Mouse (Mus musculus): ENCODE data around the gene B3galt5. TPM values are rescaled to one million over a fixed set of nuclear protein-coding genes. Genes with fewer than 3 reads are reported as not detected.

The B3galt5 gene
- polyA plus RNA-seq, 1 experiment from 2014 or later: 0.71 TPM

DNA sequence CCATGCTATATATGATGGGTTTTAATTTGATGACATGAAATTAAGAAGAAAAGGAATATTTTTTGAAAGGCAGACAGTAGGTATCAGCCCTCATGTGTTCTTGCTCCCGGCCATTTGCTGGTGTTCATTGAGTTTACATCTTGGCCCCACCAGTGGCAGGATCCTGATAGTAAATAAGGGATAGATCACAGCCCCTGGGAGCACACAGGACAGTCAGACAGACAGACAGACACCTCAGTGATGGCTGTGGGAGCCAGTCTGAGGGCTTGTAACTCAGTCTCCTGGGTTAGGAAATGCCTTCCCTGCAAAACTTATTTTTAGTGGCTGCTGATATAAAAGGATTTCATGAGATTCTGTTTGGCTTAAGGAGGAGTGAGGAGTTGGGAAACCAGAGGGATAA is 13.1 kb upstream of the B3galt5 start:
- WGBS: 82% methylated on average over 1 of the region's 1 CpGs
- Histone ChIP-seq H3K27me3 (no peaks in the 10 kb centered on the region), H3K9me3 (replicated peaks) (no peaks in the 10 kb centered on the region), H3K36me3 (ENCODE audit: poor library complexity, severe bottlenecking) (no peaks in the 10 kb centered on the region), H3K4me1 (no peaks in the 10 kb centered on the region), H3K9ac (no peak overlapping the region), H3K4me3 (no peak overlapping the region), H3K4me2 (no peak overlapping the region), H3K27ac (no peak overlapping the region)
- no peak for ATAC-seq

DNA sequence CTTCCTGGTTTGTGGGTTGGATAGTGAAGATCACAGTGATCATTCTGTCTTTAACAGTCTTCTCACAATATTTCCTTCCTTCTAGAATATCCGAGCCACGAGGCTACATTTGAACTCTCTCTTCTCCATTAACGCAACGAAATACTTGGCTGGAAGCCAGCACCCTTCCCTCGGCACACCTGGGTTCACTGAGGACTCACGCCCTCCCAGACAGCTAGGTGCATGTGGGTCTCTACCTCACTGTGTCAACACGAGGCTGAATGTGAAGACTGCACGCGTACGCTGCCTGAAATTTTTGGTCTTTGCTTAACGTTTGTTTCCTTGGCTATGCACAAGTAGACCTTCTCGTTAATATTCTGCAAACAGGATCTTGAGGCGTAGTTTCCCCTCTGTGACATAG is 7.2 kb upstream of the B3galt5 start:
- WGBS: 76% methylated on average over 13 of the region's 13 CpGs
- Histone ChIP-seq H3K27me3 (no peaks in the 10 kb centered on the region), H3K36me3 (ENCODE audit: poor library complexity, severe bottlenecking) (no peaks in the 10 kb centered on the region), H3K4me1 (no peaks in the 10 kb centered on the region), H3K4me3 (no peak overlapping the region), H3K27ac (no peak overlapping the region), H3K9ac (no peak overlapping the region), H3K4me2 (no peak overlapping the region), H3K9me3 (replicated peaks) (no peaks in the 10 kb centered on the region)
- no peak for ATAC-seq

DNA sequence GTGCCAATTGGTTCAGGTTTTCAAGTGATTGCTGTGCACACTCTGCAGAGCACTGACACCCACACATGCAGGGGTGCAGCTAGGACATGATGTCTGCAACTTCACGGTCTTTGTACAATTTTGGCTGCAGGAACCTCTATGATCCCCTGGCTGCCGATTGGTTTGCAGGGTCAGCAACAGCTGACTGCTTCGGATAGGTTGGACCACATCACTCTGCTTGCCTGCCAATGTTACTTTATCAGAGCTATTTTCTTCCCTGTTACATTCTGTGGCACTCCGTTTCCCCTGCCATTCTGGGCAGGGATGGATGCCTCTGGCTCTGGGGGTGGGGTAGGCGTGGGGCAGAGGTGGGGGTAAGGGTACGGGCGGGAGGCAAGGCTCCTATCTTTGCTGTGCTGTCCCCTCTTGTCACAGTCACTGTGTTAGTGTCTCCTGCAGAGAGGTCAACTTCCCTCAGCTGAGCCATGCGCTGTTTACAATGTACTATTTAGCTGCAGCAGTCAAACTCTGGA is 6.5 kb upstream of the B3galt5 start:
- no peak overlapping the region for H3K9ac ChIP-seq
- H3K27ac ChIP-seq: no peak overlapping the region
- ATAC-seq: no peak
- H3K9me3 ChIP-seq (replicated peaks): no peaks in the 10 kb centered on the region
- no peaks in the 10 kb centered on the region for H3K27me3 ChIP-seq
- 61% methylated on average over 8 of the region's 8 CpGs for WGBS
- no peak overlapping the region for H3K4me2 ChIP-seq
- no peaks in the 10 kb centered on the region for H3K4me1 ChIP-seq
- no peak overlapping the region for H3K4me3 ChIP-seq
- no peaks in the 10 kb centered on the region for H3K36me3 ChIP-seq (ENCODE audit: poor library complexity, severe bottlenecking)

DNA sequence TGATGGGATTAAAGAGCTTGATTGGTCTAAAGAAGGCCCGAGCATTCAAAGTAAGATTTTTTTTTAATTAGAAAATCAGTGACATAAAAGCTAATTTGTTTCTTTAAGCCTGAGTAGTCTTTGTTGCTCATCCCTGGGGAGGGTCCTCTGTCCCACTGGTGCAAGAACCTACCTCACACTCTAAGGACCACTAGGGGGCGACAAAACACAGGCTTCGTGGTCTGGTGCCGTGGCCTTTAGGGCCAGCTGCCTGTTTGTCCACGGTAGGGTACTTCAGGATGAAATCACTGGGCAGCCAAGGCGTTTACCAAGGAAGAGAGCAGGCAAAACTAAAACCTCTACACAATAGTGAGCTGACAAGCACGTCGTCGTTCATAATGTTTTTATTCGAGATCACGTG is 5.2 kb upstream of the B3galt5 start:
- no peaks in the 10 kb centered on the region for H3K9me3 ChIP-seq (replicated peaks)
- H3K4me3 ChIP-seq: no peak overlapping the region
- WGBS: 28% methylated on average over 11 of the region's 11 CpGs
- no peaks in the 10 kb centered on the region for H3K36me3 ChIP-seq (ENCODE audit: poor library complexity, severe bottlenecking)
- H3K4me1 ChIP-seq: peaks cover 1% of the 10 kb centered on the region
- no peak overlapping the region for H3K9ac ChIP-seq
- H3K27ac ChIP-seq: no peak overlapping the region
- H3K27me3 ChIP-seq: no peaks in the 10 kb centered on the region
- no peak overlapping the region for H3K4me2 ChIP-seq
- peak; percentile 81; the same call in 1 of the 2 replicates for ATAC-seq

DNA sequence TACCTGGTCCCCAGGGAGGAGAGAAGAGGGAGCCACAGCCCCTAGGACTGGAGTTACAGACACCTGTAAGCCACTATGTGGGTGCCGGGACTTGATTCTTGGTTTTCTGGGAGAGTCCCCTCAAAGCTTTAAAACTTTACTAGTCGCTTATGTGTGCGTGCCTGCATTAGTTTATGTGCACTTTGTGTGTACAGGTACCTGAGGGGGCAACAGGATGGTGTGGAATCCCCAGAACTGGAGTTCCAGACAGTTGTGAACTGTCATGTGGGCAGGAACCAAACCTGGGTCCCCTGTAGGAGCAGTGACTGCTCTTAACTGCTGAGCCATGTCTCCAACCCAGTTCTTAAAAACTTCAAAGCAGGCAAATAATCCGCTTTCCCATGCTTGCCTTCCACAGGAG is 4.3 kb upstream of the B3galt5 start:
- Histone ChIP-seq H3K4me1 (peaks cover 6% of the 10 kb centered on the region), H3K9ac (no peak overlapping the region), H3K27ac (no peak overlapping the region), H3K4me3 (no peak overlapping the region), H3K36me3 (ENCODE audit: poor library complexity, severe bottlenecking) (no peaks in the 10 kb centered on the region), H3K9me3 (replicated peaks) (no peaks in the 10 kb centered on the region), H3K27me3 (no peaks in the 10 kb centered on the region), H3K4me2 (no peak overlapping the region)
- WGBS: 91% methylated on average over 4 of the region's 4 CpGs
- ATAC-seq: no peak

DNA sequence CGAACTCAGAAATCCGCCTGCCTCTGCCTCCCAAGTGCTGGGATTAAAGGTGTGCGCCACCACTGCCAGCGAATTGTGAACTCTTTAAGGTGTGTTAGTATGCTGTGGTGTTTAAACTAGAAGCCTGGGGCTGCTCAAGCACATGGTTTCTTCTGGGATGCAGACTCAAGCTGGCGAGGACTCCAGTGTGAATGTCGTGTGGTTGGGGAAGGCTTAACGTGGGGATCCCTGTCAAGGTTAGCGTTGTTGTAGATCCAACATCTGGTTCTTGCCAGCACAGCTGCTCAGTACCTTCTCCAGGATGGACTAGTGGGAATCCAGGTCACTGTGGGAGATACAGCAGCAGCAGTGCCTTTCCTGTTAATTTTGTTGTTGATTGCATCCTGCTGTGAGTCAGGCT is 3.6 kb upstream of the B3galt5 start:
- no peak for ATAC-seq
- Histone ChIP-seq H3K4me3 (no peak overlapping the region), H3K36me3 (ENCODE audit: poor library complexity, severe bottlenecking) (no peaks in the 10 kb centered on the region), H3K4me2 (no peak overlapping the region), H3K9ac (no peak overlapping the region), H3K4me1 (peaks cover 6% of the 10 kb centered on the region), H3K9me3 (replicated peaks) (no peaks in the 10 kb centered on the region), H3K27me3 (no peaks in the 10 kb centered on the region), H3K27ac (no peak overlapping the region)
- WGBS: 90% methylated on average over 8 of the region's 8 CpGs

DNA sequence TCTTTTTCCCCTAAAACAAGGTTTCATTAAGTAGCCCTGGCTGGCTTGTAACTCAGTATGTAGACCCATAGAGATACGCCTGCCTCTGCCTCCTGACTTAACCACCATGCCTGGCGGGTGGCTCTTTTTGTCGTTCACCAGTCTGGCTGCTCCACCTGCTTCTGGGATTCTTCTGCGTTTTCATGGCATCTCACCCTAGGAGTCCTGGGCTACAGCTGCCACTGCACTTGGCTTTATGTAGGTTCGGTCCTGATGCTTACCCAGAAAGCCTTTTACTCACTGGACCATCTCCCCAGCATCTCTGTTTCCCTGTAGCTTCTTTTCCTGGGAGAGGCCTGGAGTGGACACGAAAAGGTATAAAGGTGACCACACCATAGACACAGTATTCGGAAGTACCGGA is 1.6 kb upstream of the B3galt5 start:
- H3K4me3 ChIP-seq: no peak overlapping the region
- no peaks in the 10 kb centered on the region for H3K27me3 ChIP-seq
- no peak for ATAC-seq
- H3K27ac ChIP-seq: no peak overlapping the region
- no peak overlapping the region for H3K9ac ChIP-seq
- no peaks in the 10 kb centered on the region for H3K9me3 ChIP-seq (replicated peaks)
- H3K4me2 ChIP-seq: no peak overlapping the region
- 91% methylated on average over 8 of the region's 8 CpGs for WGBS
- H3K36me3 ChIP-seq (ENCODE audit: poor library complexity, severe bottlenecking): no peaks in the 10 kb centered on the region
- H3K4me1 ChIP-seq: peaks cover 6% of the 10 kb centered on the region

DNA sequence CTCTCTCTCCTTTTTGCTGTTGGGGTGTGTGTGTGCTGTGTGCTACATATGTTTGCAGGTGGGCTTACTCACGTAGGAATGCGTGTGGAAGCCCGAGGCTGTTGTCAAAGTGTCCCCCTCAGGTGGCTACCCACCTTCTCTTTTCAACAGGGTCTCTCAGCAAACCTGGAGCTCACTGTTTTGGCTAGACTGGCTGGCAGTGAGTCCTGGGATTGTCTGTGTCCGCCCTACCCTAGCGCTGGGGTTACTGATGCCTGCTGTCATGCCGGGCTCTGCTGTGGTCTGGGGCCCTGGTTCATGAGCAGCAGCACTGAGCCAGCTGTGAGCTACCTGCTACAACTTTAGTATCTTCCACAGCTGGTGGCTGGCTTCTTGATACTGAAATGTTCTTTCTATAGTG is 8.9 kb downstream of the B3galt5 start:
- Histone ChIP-seq H3K4me2 (no peak overlapping the region), H3K4me1 (no peaks in the 10 kb centered on the region), H3K27me3 (no peaks in the 10 kb centered on the region), H3K27ac (no peak overlapping the region), H3K9ac (no peak overlapping the region), H3K9me3 (replicated peaks) (no peaks in the 10 kb centered on the region), H3K36me3 (ENCODE audit: poor library complexity, severe bottlenecking) (no peaks in the 10 kb centered on the region), H3K4me3 (no peak overlapping the region)
- no peak for ATAC-seq
- 79% methylated on average over 6 of the region's 6 CpGs for WGBS

DNA sequence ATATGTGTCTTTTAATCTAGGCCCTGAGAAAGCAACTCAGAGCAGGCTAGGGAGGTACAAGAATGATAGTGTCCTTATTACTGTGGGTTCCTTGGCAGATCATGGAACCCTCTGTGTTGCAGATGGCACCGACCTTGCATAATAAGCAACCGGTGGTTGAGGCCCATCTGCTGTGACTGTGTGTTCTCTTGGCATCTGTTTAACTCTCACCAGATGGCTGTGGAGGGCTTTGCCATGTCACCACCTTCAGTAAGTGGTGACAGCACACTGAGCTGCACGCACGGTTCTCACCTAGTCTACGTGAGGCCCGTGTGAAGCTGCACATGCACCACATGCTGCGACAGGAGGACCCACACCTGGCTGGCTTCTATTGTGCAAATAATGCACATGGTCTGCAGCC is 14.0 kb downstream of the B3galt5 start:
- WGBS: 72% methylated on average over 7 of the region's 7 CpGs

DNA sequence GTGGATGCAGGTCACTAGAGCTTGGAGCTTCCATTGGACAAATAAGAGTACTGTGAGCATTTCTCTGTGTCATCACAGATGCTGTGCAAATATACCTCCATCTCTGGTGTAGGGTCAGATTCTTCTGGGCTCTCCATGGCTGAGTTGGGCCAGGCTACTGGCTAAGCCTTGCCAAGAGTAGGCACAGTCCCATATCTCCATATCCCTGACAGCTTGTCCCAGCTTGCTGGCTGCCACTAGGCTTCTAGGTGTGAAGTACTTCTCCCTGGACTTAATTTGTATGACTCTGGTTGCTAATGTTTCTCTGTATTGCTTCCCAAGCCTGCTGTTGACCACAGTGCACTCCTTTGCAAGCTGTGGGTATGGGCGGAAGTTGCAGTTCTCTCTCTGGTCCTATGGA is 16.5 kb downstream of the B3galt5 start:
- no peak overlapping the region for H3K4me3 ChIP-seq
- no peak for ATAC-seq
- no peaks in the 10 kb centered on the region for H3K36me3 ChIP-seq (ENCODE audit: poor library complexity, severe bottlenecking)
- H3K9me3 ChIP-seq (replicated peaks): no peaks in the 10 kb centered on the region
- H3K4me2 ChIP-seq: no peak overlapping the region
- WGBS: 93% methylated on average over 1 of the region's 1 CpGs
- H3K9ac ChIP-seq: no peak overlapping the region
- H3K27me3 ChIP-seq: no peaks in the 10 kb centered on the region
- no peak overlapping the region for H3K27ac ChIP-seq
- H3K4me1 ChIP-seq: peaks cover 3% of the 10 kb centered on the region; the same call in 1 of the 2 replicates

More for the DNA sequence above, 14.0 kb downstream of the B3galt5 start:
- peak; percentile 94 for ATAC-seq
- no peak overlapping the region for H3K4me2 ChIP-seq
- peaks cover 3% of the 10 kb centered on the region; the same call in 1 of the 2 replicates for H3K4me1 ChIP-seq
- H3K36me3 ChIP-seq (ENCODE audit: poor library complexity, severe bottlenecking): no peaks in the 10 kb centered on the region
- H3K9me3 ChIP-seq (replicated peaks): no peaks in the 10 kb centered on the region
- H3K9ac ChIP-seq: no peak overlapping the region
- no peak overlapping the region for H3K27ac ChIP-seq
- H3K4me3 ChIP-seq: no peak overlapping the region
- no peaks in the 10 kb centered on the region for H3K27me3 ChIP-seq

DNA sequence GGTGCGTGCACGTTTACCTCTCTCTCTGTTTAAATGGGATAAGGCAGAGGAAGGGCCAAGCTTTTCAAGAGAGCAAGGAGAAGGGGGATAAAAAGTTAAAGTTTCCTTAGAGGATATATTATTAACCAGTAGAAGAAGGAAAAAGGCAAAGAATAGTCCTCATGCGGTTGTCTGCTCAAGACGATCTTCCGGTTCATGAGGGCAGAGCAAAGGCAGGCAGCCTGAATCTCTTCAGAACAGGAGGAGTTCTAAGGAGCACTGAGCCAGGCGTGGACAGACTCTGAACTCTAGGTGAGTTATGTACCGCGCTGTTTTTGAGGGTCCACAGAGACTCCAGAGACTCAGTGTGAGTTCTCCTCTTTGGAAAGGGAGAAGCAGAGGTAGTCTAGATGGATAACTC is 22.8 kb downstream of the B3galt5 start:
- no peak for ATAC-seq
- Histone ChIP-seq H3K9ac (no peak overlapping the region), H3K4me2 (no peak overlapping the region), H3K4me1 (no peaks in the 10 kb centered on the region), H3K27ac (no peak overlapping the region), H3K27me3 (no peaks in the 10 kb centered on the region), H3K36me3 (ENCODE audit: poor library complexity, severe bottlenecking) (no peaks in the 10 kb centered on the region), H3K4me3 (no peak overlapping the region), H3K9me3 (replicated peaks) (no peaks in the 10 kb centered on the region)
- 86% methylated on average over 8 of the region's 8 CpGs for WGBS

DNA sequence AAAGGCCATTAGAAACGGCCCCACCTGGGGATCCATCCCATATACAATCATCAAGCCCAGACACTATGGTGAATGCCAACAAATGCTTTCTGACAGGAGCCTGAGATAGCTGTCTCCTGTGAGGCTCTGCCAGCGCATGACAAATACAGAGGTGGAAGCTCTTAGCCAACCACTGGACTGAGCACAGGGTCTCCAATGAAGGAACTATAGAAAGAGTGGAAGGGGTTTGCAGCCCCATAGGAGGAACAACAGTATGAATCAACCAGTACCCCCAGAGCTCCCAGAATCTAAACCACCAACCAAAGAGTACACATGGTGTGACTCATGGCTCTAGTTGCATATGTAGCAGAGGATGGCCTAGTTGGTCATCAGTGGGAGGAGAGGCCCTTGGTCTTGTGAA is 36.1 kb downstream of the B3galt5 start:
- Histone ChIP-seq H3K27me3 (no peaks in the 10 kb centered on the region), H3K9ac (no peak overlapping the region), H3K27ac (no peak overlapping the region), H3K4me1 (peaks cover 3% of the 10 kb centered on the region; the same call in 1 of the 2 replicates), H3K36me3 (ENCODE audit: poor library complexity, severe bottlenecking) (no peaks in the 10 kb centered on the region), H3K4me2 (no peak overlapping the region), H3K9me3 (replicated peaks) (no peaks in the 10 kb centered on the region), H3K4me3 (no peak overlapping the region)
- WGBS: 89% methylated on average over 2 of the region's 2 CpGs
- ATAC-seq: no peak

DNA sequence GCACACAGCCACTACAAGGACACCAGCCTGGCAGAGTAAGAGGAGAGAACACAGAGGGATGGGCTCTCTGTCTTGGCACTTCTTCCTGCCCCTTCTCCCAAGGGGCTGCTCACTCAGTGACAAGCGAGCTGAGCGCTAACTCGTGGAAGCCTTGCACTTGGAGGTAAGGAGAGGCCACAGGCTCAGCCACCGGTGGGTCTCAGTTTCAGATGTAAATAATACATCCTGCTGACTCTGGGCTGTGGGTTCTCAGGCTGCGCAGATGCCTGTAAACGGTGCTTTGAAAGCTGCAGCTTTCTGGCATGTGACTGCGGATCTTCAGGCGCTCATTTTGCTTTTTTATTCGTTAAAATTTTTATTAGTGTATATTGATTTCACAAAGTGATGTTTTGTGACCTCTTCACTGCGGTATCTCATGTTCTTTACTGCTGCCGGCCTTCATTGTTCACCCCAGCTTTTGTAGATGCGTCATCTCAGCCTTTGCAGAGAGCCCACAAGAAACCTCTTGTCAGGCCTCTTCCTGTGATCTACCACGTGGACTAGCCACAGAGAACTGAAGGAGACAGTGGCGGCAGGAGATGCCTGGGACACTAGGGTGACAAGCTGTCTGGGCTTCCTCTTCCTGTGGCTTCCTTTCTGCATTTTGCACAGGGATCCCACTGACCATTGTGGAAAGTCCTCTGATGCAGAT is 37.5 kb downstream of the B3galt5 start:
- no peak for ATAC-seq
- Histone ChIP-seq H3K4me2 (no peak overlapping the region), H3K9ac (no peak overlapping the region), H3K36me3 (ENCODE audit: poor library complexity, severe bottlenecking) (no peaks in the 10 kb centered on the region), H3K4me3 (no peak overlapping the region), H3K27me3 (no peaks in the 10 kb centered on the region), H3K4me1 (peaks cover 3% of the 10 kb centered on the region; the same call in 1 of the 2 replicates), H3K9me3 (replicated peaks) (no peaks in the 10 kb centered on the region), H3K27ac (no peak overlapping the region)
- WGBS: 64% methylated on average over 14 of the region's 14 CpGs
